Mouse (Mus musculus): ENCODE measurements around the gene Tmem51.
A peak's percentile ranks its signal among the peaks of the same experiment; 100 is the strongest.
"Not testable (repeated sequence)": the region's sequence is repeated elsewhere in the genome, so short reads cannot be mapped to it uniquely, and the experiment has no call there.

Tmem51 gene

GRCm38 (mm10) chr4:142014659-142015608, 69.2 kb downstream of the Tmem51 start, which contains the start of gene Fhad1:
Gene Fhad1 (minus strand): TSS chr4:142015082.
- DNase-seq: peak; percentile 69 to 72

- no peak for DNase-seq
Observed at GRCm38 (mm10) chr4:142011236-142011635, 72.9 kb downstream of the Tmem51 start.

DNA sequence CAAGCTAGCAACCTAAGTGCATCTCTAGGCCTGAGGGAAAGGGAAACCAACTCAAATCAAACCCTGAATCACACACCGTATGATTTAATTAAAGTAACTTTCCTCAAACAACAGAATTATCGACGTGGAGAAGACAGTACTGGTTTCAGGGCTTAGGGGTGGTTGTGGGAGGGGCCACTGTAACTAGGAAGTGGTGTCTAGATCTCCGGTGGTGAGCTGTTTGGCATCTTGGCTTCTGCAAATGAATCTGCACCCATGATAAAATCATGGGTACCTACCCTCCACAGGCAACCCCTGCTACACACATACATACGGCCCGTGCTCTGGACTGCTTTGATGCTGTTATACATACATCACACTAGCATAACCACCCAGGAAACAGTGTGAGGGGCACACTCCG, 73.7 kb downstream of the Tmem51 start:
- DNase-seq: no peak

DNA sequence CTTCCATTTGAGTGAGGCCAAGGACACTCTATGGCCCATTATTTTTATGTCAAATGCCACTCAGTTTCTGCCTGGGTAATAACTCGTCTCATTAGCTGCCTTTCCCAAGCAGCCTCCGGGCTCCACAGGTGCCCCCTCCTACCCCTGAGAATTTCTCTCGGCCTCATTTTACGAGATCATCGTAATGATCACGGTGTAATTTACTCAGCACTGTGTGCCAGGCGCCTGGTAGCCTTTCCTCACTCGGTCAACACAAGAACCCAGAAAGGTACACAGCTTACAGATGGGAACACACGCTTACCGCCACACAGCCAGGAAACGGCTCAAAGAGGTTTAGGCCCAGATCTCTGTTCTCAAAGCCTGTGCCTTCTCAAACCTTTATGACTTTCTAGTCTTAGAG, 75.9 kb downstream of the Tmem51 start:
- DNase-seq: no peak

- no peak for DNase-seq
Observed at GRCm38 (mm10) chr4:142000581-142000980, 83.5 kb downstream of the Tmem51 start.

DNA sequence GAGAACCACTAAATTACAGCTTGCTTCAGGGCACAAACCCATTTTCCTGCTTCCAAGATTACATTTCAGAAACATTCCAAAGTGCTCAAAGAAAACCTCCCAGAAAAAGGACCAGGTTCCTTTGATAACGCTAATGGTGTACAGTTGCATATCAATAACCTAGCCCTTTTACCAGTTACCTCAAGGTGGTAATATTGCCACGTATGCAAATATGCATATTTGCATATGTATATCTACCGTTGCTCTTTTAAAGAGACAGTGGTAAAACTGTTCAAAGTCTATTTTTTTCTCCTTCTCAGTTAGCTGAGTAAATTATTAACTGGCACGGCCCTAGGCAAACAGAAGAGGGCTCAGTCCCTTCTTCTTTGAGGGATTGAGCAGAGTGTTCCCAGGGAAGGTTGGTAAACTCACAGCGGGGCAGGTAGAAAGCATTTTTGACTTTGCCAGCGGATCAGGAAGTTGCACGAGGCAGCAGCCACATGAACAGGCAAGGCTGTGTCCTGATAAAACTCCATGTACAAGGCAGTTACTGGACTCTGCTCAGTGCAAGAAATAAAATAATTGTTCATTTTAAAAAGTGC, 84.5 kb downstream of the Tmem51 start:
- no peak for DNase-seq

DNA sequence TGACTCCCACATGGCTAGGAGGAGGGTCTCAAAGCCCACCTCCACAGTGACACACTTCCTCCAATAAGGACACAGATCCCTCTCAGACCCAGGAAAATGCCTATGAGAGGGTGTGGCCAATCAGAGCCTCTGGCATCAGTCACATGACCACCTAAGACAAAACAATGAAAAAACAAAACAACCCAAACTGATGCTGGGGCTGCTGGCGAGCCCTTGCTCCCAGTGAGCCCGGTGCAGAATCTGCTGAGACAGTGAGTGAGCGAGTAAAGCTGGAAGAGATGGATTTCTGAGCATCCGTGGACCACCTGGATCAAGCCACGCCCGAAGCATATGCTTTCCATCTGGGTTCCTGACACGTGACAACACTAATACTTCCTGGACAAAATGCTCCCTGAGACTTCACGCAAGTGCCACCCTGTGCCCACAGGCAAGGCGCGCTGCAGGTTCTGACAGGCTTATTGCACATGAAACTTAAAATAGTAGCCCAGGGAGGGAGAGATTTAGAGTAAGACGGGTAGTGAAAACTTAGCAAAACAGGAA, 85.8 kb downstream of the Tmem51 start:
- peak; percentile 12 to 18 for DNase-seq

- no peak for DNase-seq
Observed at GRCm38 (mm10) chr4:141996880-141997279, 87.2 kb downstream of the Tmem51 start.

DNA sequence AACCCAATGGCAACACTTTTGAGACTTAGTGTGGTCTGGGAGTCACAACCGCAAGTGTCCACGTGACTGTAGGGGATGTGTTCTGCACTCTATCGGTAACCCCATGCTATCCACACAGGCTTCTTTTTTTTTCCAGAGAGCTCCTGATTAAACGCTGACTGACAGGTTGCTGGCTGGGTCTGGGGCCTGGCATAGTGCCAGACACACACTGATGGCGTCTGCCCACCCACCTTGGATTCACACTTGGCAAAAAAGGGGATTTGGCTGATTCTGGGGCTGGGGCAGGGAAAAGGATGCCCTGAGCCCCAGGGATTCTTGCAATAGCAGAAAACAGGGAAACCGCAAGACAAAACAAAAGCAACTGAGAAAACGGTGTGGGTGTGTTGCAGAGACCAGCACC, 88.0 kb downstream of the Tmem51 start:
- no peak for DNase-seq

DNA sequence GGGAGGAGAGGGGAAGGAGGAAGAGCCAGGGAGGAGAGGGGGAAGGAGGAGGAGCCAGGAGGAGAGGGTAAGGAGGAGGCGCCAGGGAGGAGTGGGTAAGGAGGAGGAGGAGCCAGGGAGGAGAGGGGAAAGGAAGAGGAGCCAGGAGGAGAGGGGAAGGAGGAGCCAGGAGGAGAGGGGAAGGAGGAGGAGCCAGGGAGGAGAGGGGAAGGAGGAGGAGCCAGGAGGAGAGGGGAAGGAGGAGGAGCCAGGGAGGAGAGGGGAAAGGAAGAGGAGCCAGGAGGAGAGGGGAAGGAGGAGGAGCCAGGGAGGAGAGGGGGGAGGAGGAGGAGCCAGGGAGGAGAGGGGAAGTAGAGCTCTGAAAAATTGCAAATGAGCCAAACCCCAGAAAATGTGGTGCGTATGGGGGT, 90.0 kb downstream of the Tmem51 start:
- DNase-seq: not testable (repeated sequence)

GRCm38 (mm10) chr4:141993347-141994061, 90.6 kb downstream of the Tmem51 start:
- DNase-seq: no peak

GRCm38 (mm10) chr4:141992530-141993204, 91.4 kb downstream of the Tmem51 start:
- no peak for DNase-seq

GRCm38 (mm10) chr4:141988178-141988577, 95.9 kb downstream of the Tmem51 start:
- DNase-seq: no peak

GRCm38 (mm10) chr4:141983689-141984088, 100.4 kb downstream of the Tmem51 start:
- DNase-seq: no peak

DNA sequence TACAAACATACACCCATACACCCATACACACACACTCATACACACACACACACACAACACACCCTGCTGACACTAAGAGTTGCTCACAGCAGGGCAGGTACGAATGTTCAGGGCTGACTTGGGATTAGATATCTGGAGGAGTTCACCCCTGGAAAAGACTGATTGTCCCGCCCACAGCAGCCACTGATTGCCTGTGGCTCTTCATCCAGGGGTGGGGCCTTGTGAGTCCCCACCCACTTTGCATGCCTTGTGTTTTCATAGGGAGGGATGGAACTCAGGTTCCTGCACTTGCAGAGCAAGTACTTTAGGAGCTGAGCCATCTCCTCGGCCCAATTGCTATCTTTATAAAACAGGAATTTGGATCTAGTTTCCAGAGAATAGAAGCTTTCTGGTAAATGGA, 102.6 kb downstream of the Tmem51 start:
- DNase-seq: no peak
